Mouse (Mus musculus) lung, postnatal 25 days (tissue): ENCODE data around the gene Prlh.

ENCODE experiments used
- DNase-seq: peaks from one replicate; pipeline ENCODE4 v3.0.0; 2022; ENCODE audit warnings: low spot score

Prlh gene

DNA sequence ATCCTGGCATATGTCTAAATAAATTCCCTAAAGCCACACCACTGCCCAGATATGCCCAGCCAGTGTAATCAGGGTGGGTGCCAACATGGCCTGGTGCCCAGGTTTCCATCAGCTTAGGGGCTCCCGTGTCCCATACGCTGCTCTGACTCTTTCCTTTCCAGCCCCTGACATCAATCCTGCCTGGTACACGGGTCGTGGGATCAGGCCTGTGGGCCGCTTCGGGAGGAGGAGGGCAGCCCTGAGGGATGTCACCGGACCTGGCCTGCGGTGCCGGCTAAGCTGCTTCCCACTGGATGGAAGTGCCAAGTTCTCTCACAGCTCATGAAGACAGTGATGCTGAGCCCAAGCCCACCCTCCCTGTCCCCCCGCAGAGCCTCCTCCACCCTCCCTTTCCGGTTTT is 780 bp downstream of the Prlh start:
- no peak for DNase-seq

DNA sequence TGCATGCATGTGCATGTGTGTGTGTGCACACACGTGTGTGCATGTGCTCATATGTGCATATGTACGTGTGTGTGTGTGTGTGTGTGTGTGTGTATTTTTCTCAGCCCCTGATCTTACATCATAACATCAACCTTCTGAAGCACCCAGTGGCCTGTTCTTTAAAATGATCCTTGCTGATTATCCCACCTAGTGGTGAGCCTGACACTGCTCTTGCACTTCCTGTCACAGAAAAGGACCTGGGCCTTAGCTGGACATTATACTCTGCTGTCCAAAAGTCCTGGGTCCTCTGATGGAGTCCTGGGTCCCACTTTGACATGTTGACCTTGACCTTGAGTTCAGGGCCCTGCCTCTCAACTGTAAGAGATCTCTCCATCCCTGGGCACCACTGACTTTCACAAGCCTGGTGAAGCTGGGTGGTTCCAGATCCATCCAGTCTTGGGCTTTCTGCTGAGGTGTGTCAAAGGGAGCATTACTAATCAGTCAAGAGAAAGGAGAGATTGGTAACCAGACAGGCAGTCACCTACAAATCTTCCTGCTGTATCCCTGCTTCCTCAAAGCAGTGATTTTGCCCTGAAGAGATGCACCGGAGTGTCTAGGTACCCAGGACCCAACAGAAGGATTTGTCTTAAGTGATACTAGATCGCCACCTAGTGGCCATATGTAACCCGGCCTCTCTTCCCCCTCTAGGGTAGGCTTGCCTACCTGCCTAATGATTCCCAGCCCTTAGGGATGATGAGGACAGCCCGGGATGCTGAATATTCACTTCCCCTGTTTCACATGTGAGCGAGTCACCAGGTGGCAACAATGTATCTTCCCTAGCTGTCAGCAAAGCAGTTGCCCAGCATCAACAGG is 3.6 kb downstream of the Prlh start:
- peak; percentile 70 for DNase-seq

- no peak for DNase-seq
These were observed 9.6 kb downstream of the Prlh start for GRCm38 (mm10) chr1:90962526-90962925.

DNA sequence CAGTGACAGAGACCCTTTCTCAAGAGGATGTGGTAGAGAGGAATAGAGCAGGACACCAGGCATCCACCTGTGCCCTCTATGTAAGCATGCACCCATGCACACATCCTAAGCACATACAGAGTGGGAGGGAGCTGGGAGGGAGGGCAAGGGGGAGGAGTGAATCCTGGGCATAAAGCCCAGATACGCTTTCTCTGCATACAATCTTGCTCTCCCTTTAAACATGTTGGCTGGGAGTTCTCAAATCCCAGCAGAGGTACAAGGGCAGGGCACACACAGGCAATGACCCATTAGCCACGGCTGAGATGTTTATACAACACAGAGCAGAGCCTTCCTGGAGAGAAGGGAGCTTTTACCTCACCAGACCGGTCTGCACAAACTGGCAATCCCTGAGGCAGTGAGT is 10.1 kb downstream of the Prlh start:
- peak; percentile 33 for DNase-seq

- peak; percentile 80 for DNase-seq
These were observed 14.7 kb downstream of the Prlh start for GRCm38 (mm10) chr1:90967583-90967982.

GRCm38 (mm10) chr1:90968649-90969048 is 15.7 kb downstream of the Prlh start:
- DNase-seq = no peak

GRCm38 (mm10) chr1:90969347-90969784 is 16.5 kb downstream of the Prlh start, which contains the start of gene Rab17:
Gene Rab17, minus strand, starts transcription at chr1:90969661.
- DNase-seq = peak; percentile 85

DNA sequence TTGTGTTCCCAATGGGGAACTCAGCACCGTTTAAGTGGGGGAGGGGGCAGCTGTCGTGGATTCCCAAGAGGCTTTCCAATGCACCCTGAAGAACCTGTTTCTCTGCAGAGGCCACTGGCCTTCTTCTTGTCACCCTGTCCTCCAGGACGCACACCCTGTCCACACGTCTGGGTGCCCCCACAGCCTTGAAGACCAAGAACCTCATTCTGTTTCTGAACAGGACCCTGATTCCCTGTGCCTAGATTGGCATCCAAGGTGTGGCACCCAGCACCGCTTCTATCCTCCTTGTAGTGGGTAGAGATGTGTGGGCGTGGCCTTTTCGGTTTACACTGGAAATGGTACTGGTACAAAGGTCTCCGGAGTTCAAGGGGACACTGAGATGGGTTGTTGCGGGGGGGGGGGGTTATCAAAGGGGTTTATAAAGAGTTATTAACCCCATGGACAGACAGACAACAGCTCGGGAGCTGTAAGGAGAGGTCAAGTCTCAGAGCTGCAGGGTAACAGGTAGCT is 17.0 kb downstream of the Prlh start:
- DNase-seq = no peak

DNA sequence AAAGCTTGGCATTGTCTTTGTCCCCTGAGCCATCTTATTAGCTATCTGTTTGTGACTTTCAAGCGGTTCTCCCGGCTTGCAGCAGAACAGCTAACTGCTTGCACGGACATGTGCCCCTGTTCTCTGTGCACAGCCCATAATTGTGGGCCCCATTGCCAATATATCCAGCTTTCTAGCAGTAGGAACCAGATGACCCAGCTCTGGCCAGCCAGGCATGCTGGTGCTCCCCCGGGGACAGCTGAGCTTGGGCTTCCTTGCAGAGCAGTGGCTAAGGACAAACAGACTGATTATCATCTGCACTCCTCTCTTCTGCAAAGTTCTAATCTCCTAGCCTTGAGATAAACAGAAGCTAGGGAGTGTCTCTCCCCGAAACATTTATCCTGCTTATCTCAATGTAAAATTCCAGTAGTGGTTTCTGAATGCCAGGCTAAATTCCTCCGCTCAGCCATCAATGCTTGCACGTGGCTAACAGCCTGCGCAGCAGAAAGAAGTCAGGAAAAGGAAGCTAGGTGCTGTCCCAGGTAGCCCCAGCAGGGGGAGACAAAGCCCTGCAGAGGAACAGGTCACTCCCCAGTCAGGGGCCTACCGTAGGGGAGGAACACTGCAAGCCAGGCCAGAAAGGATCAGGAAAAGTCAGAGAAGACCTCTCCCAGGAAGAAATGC is 20.1 kb downstream of the Prlh start:
- peak; percentile 93 for DNase-seq

GRCm38 (mm10) chr1:90973574-90973911 is 20.6 kb downstream of the Prlh start:
- DNase-seq = no peak

DNA sequence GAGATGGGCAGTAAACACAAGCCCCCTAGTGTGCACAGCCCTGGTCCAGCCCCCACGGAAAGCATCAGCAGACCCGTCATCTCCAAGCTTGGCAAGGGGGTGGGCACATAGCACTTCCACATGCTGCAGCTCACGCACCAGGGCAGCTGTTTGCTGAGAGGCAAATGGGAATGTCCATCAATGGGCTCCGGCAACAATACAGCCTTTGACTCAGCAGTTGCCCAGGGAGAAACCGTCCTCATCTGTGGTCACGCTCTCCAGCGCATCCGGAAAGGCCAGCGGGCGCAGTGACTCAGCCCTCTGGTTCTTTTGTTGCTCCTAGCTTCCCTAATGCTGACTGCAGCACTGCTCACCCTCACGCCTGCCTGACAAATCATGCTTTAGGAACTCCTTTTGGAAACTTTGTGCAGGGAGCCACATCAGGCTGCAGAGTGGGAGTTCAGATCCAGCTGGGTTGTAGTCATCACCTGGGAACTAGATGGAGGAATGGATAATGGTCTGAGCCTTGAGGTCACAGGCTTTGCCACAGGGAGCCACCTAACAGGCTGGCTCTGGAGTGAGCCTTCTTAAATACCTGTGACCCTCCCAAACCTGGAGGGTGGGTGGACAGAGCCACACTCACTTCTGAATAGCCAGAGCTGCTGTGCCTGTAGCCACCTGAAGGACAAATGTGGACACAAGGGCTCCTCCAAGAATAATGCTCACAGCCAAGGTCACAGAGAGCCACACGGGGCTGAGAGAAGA is 22.2 kb downstream of the Prlh start:
- no peak for DNase-seq

- DNase-seq = no peak
These were observed 23.1 kb downstream of the Prlh start for GRCm38 (mm10) chr1:90975960-90976359.

- DNase-seq = peak; percentile 48
These were observed 27.9 kb downstream of the Prlh start for GRCm38 (mm10) chr1:90980638-90981330.

DNA sequence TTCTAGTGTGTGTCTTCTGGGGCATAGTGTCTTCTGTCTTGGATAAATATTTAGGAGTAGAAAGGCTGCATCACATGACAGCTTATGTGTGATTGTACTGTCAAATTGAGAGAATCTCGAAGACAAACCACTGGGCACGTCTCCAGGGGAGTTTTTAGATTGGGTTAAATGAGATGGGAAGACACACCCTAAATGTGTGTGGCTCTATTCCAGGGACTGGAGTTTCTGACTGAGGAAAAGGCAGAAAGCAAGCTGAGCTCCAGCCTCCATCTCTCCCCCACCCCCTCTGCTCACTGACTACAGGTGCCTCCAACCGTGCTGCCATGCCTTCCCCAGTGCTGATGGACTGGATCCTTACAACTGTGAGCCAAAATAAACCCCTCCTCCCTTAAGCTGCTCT is 28.4 kb downstream of the Prlh start:
- DNase-seq = no peak

GRCm38 (mm10) chr1:90995916-90996315 is 43.0 kb downstream of the Prlh start:
- DNase-seq = no peak

- DNase-seq = no peak
These were observed 44.2 kb downstream of the Prlh start for GRCm38 (mm10) chr1:90997136-90997535.

- DNase-seq = no peak
These were observed 44.7 kb downstream of the Prlh start for GRCm38 (mm10) chr1:90997641-90998040.

GRCm38 (mm10) chr1:90998268-90998890 is 45.5 kb downstream of the Prlh start, which contains the start of gene Lrrfip1:
Gene Lrrfip1, plus strand, starts transcription at chr1:90998737.
- no peak for DNase-seq

- no peak for DNase-seq
These were observed 46.1 kb downstream of the Prlh start for GRCm38 (mm10) chr1:90998891-90999611.

- DNase-seq = no peak
These were observed 47.1 kb downstream of the Prlh start for GRCm38 (mm10) chr1:90999911-91000601.
